Mouse (Mus musculus): Measurements from ENCODE around the gene Spata25. TPM values are rescaled to one million over a fixed set of nuclear protein-coding genes. Genes with fewer than 3 reads are reported as not detected.
"Not testable (repeated sequence)": the region's sequence is repeated elsewhere in the genome, so short reads cannot be mapped to it uniquely, and the experiment has no call there.

Spata25 gene
- polyA plus RNA-seq, 1 experiment, result not detected

GRCm38 (mm10) chr2:164857101-164857821 is 28.9 kb upstream of the Spata25 start, which contains the start of gene Pltp:
Gene Pltp, minus strand, starts transcription at chr2:164857711.
- Histone ChIP-seq H3K36me3 (ENCODE audit: control insufficient read depth) (no peaks in the 10 kb centered on the region), H3K4me3 (replicated peaks) (peak within 1 kb of the TSS; percentile 38), H3K27me3 (ENCODE audit: control insufficient read depth) (peaks cover 71% of the 10 kb centered on the region), H3K9me3 (ENCODE audit: control insufficient read depth, low read length) (peaks cover 2% of the 10 kb centered on the region; the same call in 1 of the 2 replicates), H3K4me1 (ENCODE audit: control insufficient read depth) (peaks cover 7% of the 10 kb centered on the region)
- no peak for TF ChIP-seq TAL1 (IDR thresholded peaks at IDR 0.05; ENCODE audit: low read length)
- TF ChIP-seq GATA1 (IDR thresholded peaks at IDR 0.05; ENCODE audit: low read length), result no peak

GRCm38 (mm10) chr2:164856309-164857100 is 28.2 kb upstream of the Spata25 start:
- TF ChIP-seq GATA1 (IDR thresholded peaks at IDR 0.05; ENCODE audit: low read length) (no peak), TAL1 (IDR thresholded peaks at IDR 0.05; ENCODE audit: low read length) (no peak)
- H3K9me3 ChIP-seq (ENCODE audit: control insufficient read depth, low read length), result peaks cover 2% of the 10 kb centered on the region; the same call in 1 of the 2 replicates
- peak overlapping the region; percentile 38 for H3K4me3 ChIP-seq (replicated peaks)
- peaks cover 7% of the 10 kb centered on the region for H3K4me1 ChIP-seq (ENCODE audit: control insufficient read depth)
- peaks cover 71% of the 10 kb centered on the region for H3K27me3 ChIP-seq (ENCODE audit: control insufficient read depth)
- no peaks in the 10 kb centered on the region for H3K36me3 ChIP-seq (ENCODE audit: control insufficient read depth)

- peaks cover 63% of the 10 kb centered on the region for H3K27me3 ChIP-seq (ENCODE audit: control insufficient read depth)
- not testable (repeated sequence) for H3K9me3 ChIP-seq (ENCODE audit: control insufficient read depth, low read length); H3K4me1 ChIP-seq (ENCODE audit: control insufficient read depth); H3K36me3 ChIP-seq (ENCODE audit: control insufficient read depth); H3K4me3 ChIP-seq (replicated peaks)
Observed at GRCm38 (mm10) chr2:164855572-164855971, 27.2 kb upstream of the Spata25 start.

GRCm38 (mm10) chr2:164850061-164850460 is 21.7 kb upstream of the Spata25 start:
- Histone ChIP-seq H3K27me3 (ENCODE audit: control insufficient read depth) (peaks cover 14% of the 10 kb centered on the region), H3K36me3 (ENCODE audit: control insufficient read depth) (no peaks in the 10 kb centered on the region)
- TF ChIP-seq TAL1 (IDR thresholded peaks at IDR 0.05; ENCODE audit: low read length) (no peak), GATA1 (IDR thresholded peaks at IDR 0.05; ENCODE audit: low read length) (no peak)

GRCm38 (mm10) chr2:164845782-164846181 is 17.4 kb upstream of the Spata25 start:
- no peak for TF ChIP-seq GATA1 (IDR thresholded peaks at IDR 0.05; ENCODE audit: low read length)
- no peak for TF ChIP-seq TAL1 (IDR thresholded peaks at IDR 0.05; ENCODE audit: low read length)
- no peak overlapping the region for H3K4me3 ChIP-seq (replicated peaks)
- no peaks in the 10 kb centered on the region for H3K4me1 ChIP-seq (ENCODE audit: control insufficient read depth)

More at GRCm38 (mm10) chr2:164850061-164850460, 21.7 kb upstream of the Spata25 start:
- no peaks in the 10 kb centered on the region for H3K4me1 ChIP-seq (ENCODE audit: control insufficient read depth)
- H3K9me3 ChIP-seq (ENCODE audit: control insufficient read depth, low read length), result no peaks in the 10 kb centered on the region; the same call in 1 of the 2 replicates
- no peak overlapping the region for H3K4me3 ChIP-seq (replicated peaks)

GRCm38 (mm10) chr2:164835164-164835563 is 6.8 kb upstream of the Spata25 start:
- peaks cover 46% of the 10 kb centered on the region for H3K36me3 ChIP-seq (ENCODE audit: control insufficient read depth)
- H3K9me3 ChIP-seq (ENCODE audit: control insufficient read depth, low read length), result no peaks in the 10 kb centered on the region
- H3K4me1 ChIP-seq (ENCODE audit: control insufficient read depth), result peaks cover 32% of the 10 kb centered on the region
- peak overlapping the region; percentile 19 for H3K4me3 ChIP-seq (replicated peaks)
- no peaks in the 10 kb centered on the region for H3K27me3 ChIP-seq (ENCODE audit: control insufficient read depth)
- TF ChIP-seq TAL1 (IDR thresholded peaks at IDR 0.05; ENCODE audit: low read length) (no peak), GATA1 (IDR thresholded peaks at IDR 0.05; ENCODE audit: low read length) (no peak)

More at GRCm38 (mm10) chr2:164845782-164846181, 17.4 kb upstream of the Spata25 start:
- Histone ChIP-seq H3K27me3 (ENCODE audit: control insufficient read depth) (peaks cover 2% of the 10 kb centered on the region; the same call in 1 of the 2 replicates), H3K36me3 (ENCODE audit: control insufficient read depth) (no peaks in the 10 kb centered on the region), H3K9me3 (ENCODE audit: control insufficient read depth, low read length) (no peaks in the 10 kb centered on the region; the same call in 1 of the 2 replicates)

GRCm38 (mm10) chr2:164834531-164834930 is 6.2 kb upstream of the Spata25 start:
- no peaks in the 10 kb centered on the region for H3K27me3 ChIP-seq (ENCODE audit: control insufficient read depth)
- no peaks in the 10 kb centered on the region for H3K9me3 ChIP-seq (ENCODE audit: control insufficient read depth, low read length)

GRCm38 (mm10) chr2:164833314-164833959 is 5.1 kb upstream of the Spata25 start, which contains the start of gene Neurl2:
Gene Neurl2, minus strand, starts transcription at chr2:164833456.
- Histone ChIP-seq H3K4me3 (replicated peaks) (peak within 1 kb of the TSS; percentile 67), H3K36me3 (ENCODE audit: control insufficient read depth) (peaks cover 34% of the 10 kb centered on the region), H3K4me1 (ENCODE audit: control insufficient read depth) (peaks cover 32% of the 10 kb centered on the region), H3K27me3 (ENCODE audit: control insufficient read depth) (no peaks in the 10 kb centered on the region), H3K9me3 (ENCODE audit: control insufficient read depth, low read length) (no peaks in the 10 kb centered on the region)
- TF ChIP-seq TAL1 (IDR thresholded peaks at IDR 0.05; ENCODE audit: low read length) (no peak), GATA1 (IDR thresholded peaks at IDR 0.05; ENCODE audit: low read length) (no peak)

More at GRCm38 (mm10) chr2:164834531-164834930, 6.2 kb upstream of the Spata25 start:
- peak overlapping the region; percentile 67 for H3K4me3 ChIP-seq (replicated peaks)
- TF ChIP-seq TAL1 (IDR thresholded peaks at IDR 0.05; ENCODE audit: low read length) (no peak), GATA1 (IDR thresholded peaks at IDR 0.05; ENCODE audit: low read length) (no peak)
- H3K4me1 ChIP-seq (ENCODE audit: control insufficient read depth), result peaks cover 32% of the 10 kb centered on the region
- peaks cover 41% of the 10 kb centered on the region for H3K36me3 ChIP-seq (ENCODE audit: control insufficient read depth)

All from erythroblast, embryonic 14.5 days (primary cell).